Mouse (Mus musculus): ENCODE results near the gene Sun3. TPM values are rescaled to one million over a fixed set of nuclear protein-coding genes. Genes with fewer than 3 reads are reported as not detected.
A peak's percentile ranks its signal among the peaks of the same experiment; 100 is the strongest.

Gene Sun3
- polyA plus RNA-seq, 1 experiment from 2014 or later: not detected

- Histone ChIP-seq H3K4me2 (peak within 1 kb of the TSS; percentile 70), H3K4me1 (ENCODE audit: control insufficient read depth, insufficient read depth, low read length) (peaks cover 8% of the 10 kb centered on the region), H3K4me3 (ENCODE audit: low read depth, low read length) (peak within 1 kb of the TSS; percentile 82), H3K27ac (ENCODE audit: low read depth, low read length) (peak within 1 kb of the TSS; percentile 90), H3K9me3 (replicated peaks; ENCODE audit: control insufficient read depth, low read length) (no peaks in the 10 kb centered on the region), H3K27me3 (ENCODE audit: control insufficient read depth, insufficient read depth, low read length) (no peaks in the 10 kb centered on the region), H3K9ac (ENCODE audit: low read depth, low read length) (peak within 1 kb of the TSS; percentile 96), H3K36me3 (ENCODE audit: control insufficient read depth, insufficient read depth, low read length) (0 out of 2 replicates have a peak, but pooled peaks cover 2% of the 10 kb centered on the region)
- peak; percentile 93 for ATAC-seq (replicated peaks; ENCODE audit: insufficient number of reproducible peaks, low FRiP score, low TSS enrichment)
- WGBS (ENCODE audit: insufficient replicate concordance): 0% methylated on average over 43 of the region's 43 CpGs
Measured at GRCm38 (mm10) chr11:9010853-9011339, 37.9 kb downstream of the Sun3 start, which contains the start of gene Hus1. TSS of gene Hus1 (minus strand) at chr11:9011191.

- peak overlapping the region; percentile 90 for H3K27ac ChIP-seq (ENCODE audit: low read depth, low read length)
Measured at GRCm38 (mm10) chr11:9010416-9010815, 38.4 kb downstream of the Sun3 start.

GRCm38 (mm10) chr11:9008761-9009160, 40.0 kb downstream of the Sun3 start:
- Histone ChIP-seq H3K9ac (ENCODE audit: low read depth, low read length) (no peak overlapping the region), H3K36me3 (ENCODE audit: control insufficient read depth, insufficient read depth, low read length) (peaks cover 14% of the 10 kb centered on the region), H3K27me3 (ENCODE audit: control insufficient read depth, insufficient read depth, low read length) (no peaks in the 10 kb centered on the region), H3K9me3 (replicated peaks; ENCODE audit: control insufficient read depth, low read length) (no peaks in the 10 kb centered on the region), H3K4me2 (no peak overlapping the region), H3K27ac (ENCODE audit: low read depth, low read length) (no peak overlapping the region), H3K4me3 (ENCODE audit: low read depth, low read length) (no peak overlapping the region), H3K4me1 (ENCODE audit: control insufficient read depth, insufficient read depth, low read length) (peaks cover 8% of the 10 kb centered on the region)
- WGBS (ENCODE audit: insufficient replicate concordance): 97% methylated on average over 5 of the region's 5 CpGs
- no peak for ATAC-seq (replicated peaks; ENCODE audit: insufficient number of reproducible peaks, low FRiP score, low TSS enrichment)

More at GRCm38 (mm10) chr11:9010416-9010815, 38.4 kb downstream of the Sun3 start:
- H3K4me3 ChIP-seq (ENCODE audit: low read depth, low read length): peak overlapping the region; percentile 82
- peaks cover 8% of the 10 kb centered on the region for H3K4me1 ChIP-seq (ENCODE audit: control insufficient read depth, insufficient read depth, low read length)
- H3K9me3 ChIP-seq (replicated peaks; ENCODE audit: control insufficient read depth, low read length): no peaks in the 10 kb centered on the region
- 0% methylated on average over 7 of the region's 7 CpGs for WGBS (ENCODE audit: insufficient replicate concordance)
- peak overlapping the region; percentile 70 for H3K4me2 ChIP-seq
- 0 out of 2 replicates have a peak, but pooled peaks cover 5% of the 10 kb centered on the region for H3K36me3 ChIP-seq (ENCODE audit: control insufficient read depth, insufficient read depth, low read length)
- H3K9ac ChIP-seq (ENCODE audit: low read depth, low read length): peak overlapping the region; percentile 96
- peak; percentile 72 for ATAC-seq (replicated peaks; ENCODE audit: insufficient number of reproducible peaks, low FRiP score, low TSS enrichment)
- no peaks in the 10 kb centered on the region for H3K27me3 ChIP-seq (ENCODE audit: control insufficient read depth, insufficient read depth, low read length)

GRCm38 (mm10) chr11:8988084-8988483, 60.7 kb downstream of the Sun3 start:
- no peak overlapping the region for H3K27ac ChIP-seq (ENCODE audit: low read depth, low read length)
- WGBS (ENCODE audit: insufficient replicate concordance): 67% methylated on average over 4 of the region's 4 CpGs
- no peak overlapping the region for H3K4me3 ChIP-seq (ENCODE audit: low read depth, low read length)
- H3K9ac ChIP-seq (ENCODE audit: low read depth, low read length): no peak overlapping the region
- H3K4me1 ChIP-seq (ENCODE audit: control insufficient read depth, insufficient read depth, low read length): 0 out of 2 replicates have a peak, but pooled peaks cover 7% of the 10 kb centered on the region
- H3K36me3 ChIP-seq (ENCODE audit: control insufficient read depth, insufficient read depth, low read length): peaks cover 16% of the 10 kb centered on the region
- H3K4me2 ChIP-seq: no peak overlapping the region
- H3K9me3 ChIP-seq (replicated peaks; ENCODE audit: control insufficient read depth, low read length): no peaks in the 10 kb centered on the region
- no peaks in the 10 kb centered on the region for H3K27me3 ChIP-seq (ENCODE audit: control insufficient read depth, insufficient read depth, low read length)
- ATAC-seq (replicated peaks; ENCODE audit: insufficient number of reproducible peaks, low FRiP score, low TSS enrichment): no peak

- no peak for ATAC-seq (replicated peaks; ENCODE audit: insufficient number of reproducible peaks, low FRiP score, low TSS enrichment)
- H3K4me1 ChIP-seq (ENCODE audit: control insufficient read depth, insufficient read depth, low read length): 0 out of 2 replicates have a peak, but pooled peaks cover 7% of the 10 kb centered on the region
- no peak overlapping the region for H3K9ac ChIP-seq (ENCODE audit: low read depth, low read length)
- H3K4me3 ChIP-seq (ENCODE audit: low read depth, low read length): no peak overlapping the region
- no peak overlapping the region for H3K27ac ChIP-seq (ENCODE audit: low read depth, low read length)
- no peaks in the 10 kb centered on the region for H3K9me3 ChIP-seq (replicated peaks; ENCODE audit: control insufficient read depth, low read length)
- H3K27me3 ChIP-seq (ENCODE audit: control insufficient read depth, insufficient read depth, low read length): no peaks in the 10 kb centered on the region
- no peak overlapping the region for H3K4me2 ChIP-seq
- H3K36me3 ChIP-seq (ENCODE audit: control insufficient read depth, insufficient read depth, low read length): peaks cover under 1% of the 10 kb centered on the region; the same call in 1 of the 2 replicates
Measured at GRCm38 (mm10) chr11:8986058-8986457, 62.7 kb downstream of the Sun3 start.

- no peaks in the 10 kb centered on the region for H3K9me3 ChIP-seq (replicated peaks; ENCODE audit: control insufficient read depth, low read length)
- ATAC-seq (replicated peaks; ENCODE audit: insufficient number of reproducible peaks, low FRiP score, low TSS enrichment): no peak
- H3K4me3 ChIP-seq (ENCODE audit: low read depth, low read length): no peak overlapping the region
- H3K27ac ChIP-seq (ENCODE audit: low read depth, low read length): no peak overlapping the region
- no peaks in the 10 kb centered on the region for H3K36me3 ChIP-seq (ENCODE audit: control insufficient read depth, insufficient read depth, low read length)
- H3K27me3 ChIP-seq (ENCODE audit: control insufficient read depth, insufficient read depth, low read length): no peaks in the 10 kb centered on the region
- WGBS (ENCODE audit: insufficient replicate concordance): 37% methylated on average over 6 of the region's 6 CpGs
- no peak overlapping the region for H3K9ac ChIP-seq (ENCODE audit: low read depth, low read length)
- no peak overlapping the region for H3K4me2 ChIP-seq
- H3K4me1 ChIP-seq (ENCODE audit: control insufficient read depth, insufficient read depth, low read length): 0 out of 2 replicates have a peak, but pooled peaks cover 7% of the 10 kb centered on the region
Measured at GRCm38 (mm10) chr11:8983237-8983861, 65.4 kb downstream of the Sun3 start.

GRCm38 (mm10) chr11:8978154-8978553, 70.6 kb downstream of the Sun3 start:
- H3K27ac ChIP-seq (ENCODE audit: low read depth, low read length): no peak overlapping the region
- 78% methylated on average over 4 of the region's 4 CpGs for WGBS (ENCODE audit: insufficient replicate concordance)
- H3K27me3 ChIP-seq (ENCODE audit: control insufficient read depth, insufficient read depth, low read length): no peaks in the 10 kb centered on the region
- no peak overlapping the region for H3K4me2 ChIP-seq
- no peaks in the 10 kb centered on the region for H3K4me1 ChIP-seq (ENCODE audit: control insufficient read depth, insufficient read depth, low read length)
- no peaks in the 10 kb centered on the region for H3K9me3 ChIP-seq (replicated peaks; ENCODE audit: control insufficient read depth, low read length)
- no peak overlapping the region for H3K9ac ChIP-seq (ENCODE audit: low read depth, low read length)
- no peak for ATAC-seq (replicated peaks; ENCODE audit: insufficient number of reproducible peaks, low FRiP score, low TSS enrichment)
- H3K4me3 ChIP-seq (ENCODE audit: low read depth, low read length): no peak overlapping the region
- no peaks in the 10 kb centered on the region for H3K36me3 ChIP-seq (ENCODE audit: control insufficient read depth, insufficient read depth, low read length)

GRCm38 (mm10) chr11:8973166-8973565, 75.6 kb downstream of the Sun3 start, which contains the start of gene Pkd1l1:
TSS of gene Pkd1l1 (minus strand) at chr11:8973266.
- no peak within 1 kb of the TSS for H3K27ac ChIP-seq (ENCODE audit: low read depth, low read length)
- no peaks in the 10 kb centered on the region for H3K36me3 ChIP-seq (ENCODE audit: control insufficient read depth, insufficient read depth, low read length)
- H3K27me3 ChIP-seq (ENCODE audit: control insufficient read depth, insufficient read depth, low read length): no peaks in the 10 kb centered on the region
- H3K4me1 ChIP-seq (ENCODE audit: control insufficient read depth, insufficient read depth, low read length): no peaks in the 10 kb centered on the region
- no peaks in the 10 kb centered on the region for H3K9me3 ChIP-seq (replicated peaks; ENCODE audit: control insufficient read depth, low read length)
- no peak within 1 kb of the TSS for H3K4me3 ChIP-seq (ENCODE audit: low read depth, low read length)
- no peak within 1 kb of the TSS for H3K4me2 ChIP-seq
- WGBS (ENCODE audit: insufficient replicate concordance): 75% methylated on average over 3 of the region's 3 CpGs
- no peak within 1 kb of the TSS for H3K9ac ChIP-seq (ENCODE audit: low read depth, low read length)
- no peak for ATAC-seq (replicated peaks; ENCODE audit: insufficient number of reproducible peaks, low FRiP score, low TSS enrichment)

- H3K4me3 ChIP-seq (ENCODE audit: low read depth, low read length): no peak overlapping the region
- H3K9ac ChIP-seq (ENCODE audit: low read depth, low read length): no peak overlapping the region
- H3K27ac ChIP-seq (ENCODE audit: low read depth, low read length): no peak overlapping the region
- no peaks in the 10 kb centered on the region for H3K36me3 ChIP-seq (ENCODE audit: control insufficient read depth, insufficient read depth, low read length)
- no peak for ATAC-seq (replicated peaks; ENCODE audit: insufficient number of reproducible peaks, low FRiP score, low TSS enrichment)
- WGBS (ENCODE audit: insufficient replicate concordance): 52% methylated on average over 6 of the region's 6 CpGs
- no peaks in the 10 kb centered on the region for H3K4me1 ChIP-seq (ENCODE audit: control insufficient read depth, insufficient read depth, low read length)
- H3K9me3 ChIP-seq (replicated peaks; ENCODE audit: control insufficient read depth, low read length): no peaks in the 10 kb centered on the region
- H3K4me2 ChIP-seq: no peak overlapping the region
- no peaks in the 10 kb centered on the region for H3K27me3 ChIP-seq (ENCODE audit: control insufficient read depth, insufficient read depth, low read length)
Measured at GRCm38 (mm10) chr11:8972093-8972492, 76.7 kb downstream of the Sun3 start.

Data from heart, embryonic 11.5 days (tissue).